Comparison of ENCODE assay signal across 13 mouse cellular contexts in genomic region chr9:67208420-67208819, GRCm38 (mm10).
A peak's percentile ranks its signal among the peaks of the same experiment; 100 is the strongest.
DNase-seq lines count a peak whose midpoint lies in the region; ATAC-seq and TF ChIP-seq lines count a peak whose summit lies in the region.
"Had no signal": no experiment of that assay in that cellular context is flagged by ENCODE, and none has a peak within 500 bp of the region (broad histone marks: within the 10 kb centered on the region; RNA-seq: fewer than 3 reads in every experiment).

No protein-coding gene starts in this region.

- H3K36me3 ChIP-seq in lung, embryonic 15.5 days = no peaks in the 10 kb centered on the region
- H3K36me3 ChIP-seq in thymus, adult 2 months (ENCODE audit: control insufficient read depth, insufficient read depth, low read length) = no peaks in the 10 kb centered on the region

- peak; percentile 31; the same call in 1 of the 2 replicates for ATAC-seq in lung, embryonic 15.5 days (ENCODE audit: borderline replicate concordance, extremely low read depth, low FRiP score, low TSS enrichment)
- no peak for ATAC-seq in erythroblast, adult 5-6 weeks (replicated peaks; ENCODE audit: low FRiP score, poor library complexity, severe bottlenecking)
- ATAC-seq: forebrain, embryonic 16.5 days; midbrain, embryonic 16.5 days had no signal

- no peak overlapping the region for H3K9ac ChIP-seq in lung, embryonic 15.5 days

- DNase-seq in lung, adult 18-20 months = no peak
- peak; percentile 65 for DNase-seq in WW6 (ENCODE audit: low read depth, low spot score)
- peak; percentile 10 for DNase-seq in lung, postnatal 25 days (ENCODE audit: low spot score)
- no peak for DNase-seq in frontal cortex, postnatal 36 days (ENCODE audit: low spot score in 2 of 2)
- DNase-seq in thymus, adult 2 months = no peak
- DNase-seq: cerebellum, postnatal 36 days; heart, postnatal 10 days had no signal

- no peaks in the 10 kb centered on the region for H3K27me3 ChIP-seq in lung, embryonic 15.5 days
- no peaks in the 10 kb centered on the region for H3K27me3 ChIP-seq in thymus, adult 2 months (ENCODE audit: control insufficient read depth, insufficient read depth, low read length)

- TF ChIP-seq CTCF in embryonic fibroblast, embryonic 13.5 days (IDR thresholded peaks at IDR 0.05; ENCODE audit: borderline replicate concordance, insufficient read depth, low read length) = no peak
- TF ChIP-seq CTCF in thymus, adult 2 months (IDR thresholded peaks at IDR 0.05; ENCODE audit: borderline replicate concordance, control insufficient read depth, extremely low read depth, insufficient read depth, low read length, poor library complexity) = no peak

- H3K4me2 ChIP-seq in lung, embryonic 15.5 days = no peak overlapping the region

- 15% methylated on average over 3 of the region's 3 CpGs for WGBS in lung, embryonic 15.5 days
- WGBS in thymus, adult 2 months = 53% methylated on average over 3 of the region's 3 CpGs

- H3K4me1 ChIP-seq in lung, embryonic 15.5 days = peaks cover 8% of the 10 kb centered on the region
- H3K4me1 ChIP-seq in embryonic fibroblast, embryonic 13.5 days (ENCODE audit: control insufficient read depth, insufficient read depth, low read length) = peaks cover 11% of the 10 kb centered on the region
- no peaks in the 10 kb centered on the region for H3K4me1 ChIP-seq in thymus, adult 2 months (replicated peaks; ENCODE audit: control insufficient read depth, insufficient read depth, low read length)

- H3K27ac ChIP-seq in lung, embryonic 15.5 days = no peak overlapping the region
- H3K27ac ChIP-seq in embryonic fibroblast, embryonic 13.5 days (ENCODE audit: insufficient read depth, low read length) = peak overlapping the region; percentile 54
- no peak overlapping the region for H3K27ac ChIP-seq in thymus, adult 2 months (ENCODE audit: control insufficient read depth, insufficient read depth, low read length)
- H3K27ac ChIP-seq: layer of hippocampus, adult 2 months had no signal

- H3K4me3 ChIP-seq in lung, embryonic 15.5 days = no peak overlapping the region
- H3K4me3 ChIP-seq in embryonic fibroblast, embryonic 13.5 days (ENCODE audit: insufficient read depth, low read length) = no peak overlapping the region
- no peak overlapping the region for H3K4me3 ChIP-seq in thymus, adult 2 months (ENCODE audit: control insufficient read depth, insufficient read depth, low read length)
- H3K4me3 ChIP-seq: layer of hippocampus, adult 2 months had no signal

- no peak for TF ChIP-seq POLR2A in embryonic fibroblast, embryonic 13.5 days (IDR thresholded peaks at IDR 0.05; ENCODE audit: low read depth, low read length)
- no peak for TF ChIP-seq POLR2A in thymus, adult 2 months (IDR thresholded peaks at IDR 0.05; ENCODE audit: control insufficient read depth, extremely low read depth, insufficient read depth, low read length, poor library complexity)

- H3K9me3 ChIP-seq in lung, embryonic 15.5 days = no peaks in the 10 kb centered on the region

Comparison
In these comparisons a context has a peak if more than half of its experiments do, and no peak if none do; other contexts are left out.
1. DNase-seq: peak in WW6 (single experiment) and lung, postnatal 25 days (single experiment); none in lung, adult 18-20 months (0 of 2), frontal cortex, postnatal 36 days (0 of 2) and thymus, adult 2 months (single experiment).